Mouse (Mus musculus): ENCODE measurements at regions not wholly inside any gene's neighbourhood (a gene's known extent, or its start where the extent isn't known, plus 50 kb on each side); places are given as distances from the start of the nearest gene placed in this dataset.
"Not testable (repeated sequence)": the region's sequence is repeated elsewhere in the genome, so short reads cannot be mapped to it uniquely, and the experiment has no call there.

GRCm38 (mm10) chr7:25981167-25981566 is 80.1 kb upstream of the Cyp2b13 start:
- in situ Hi-C loops (cut with MboI, MseI): no loop called here

- in situ Hi-C loops (cut with MboI, MseI): loop anchor here (5.0 kb wide), 1 partner anchor 100 kb away; no protein-coding TSS in a partner anchor
Measured at GRCm38 (mm10) chr7:25986981-25987380, 74.3 kb upstream of the Cyp2b13 start.

GRCm38 (mm10) chr7:25988322-25988721 is 73.0 kb upstream of the Cyp2b13 start:
- in situ Hi-C loops (cut with MboI, MseI): loop anchor here (5.0 kb wide), 1 partner anchor 99 kb away; no protein-coding TSS in a partner anchor

- in situ Hi-C loops (cut with MboI, MseI): not testable (repeated sequence)
Measured at GRCm38 (mm10) chr7:26005916-26006315, 55.4 kb upstream of the Cyp2b13 start.

GRCm38 (mm10) chr7:26008056-26008455 is 53.2 kb upstream of the Cyp2b13 start:
- in situ Hi-C loops (cut with MboI, MseI): no loop called here

All from T-helper 1 cell (primary cell).